Mouse (Mus musculus) telencephalon, adult 2 months (tissue): ENCODE data around the gene Obp2a.
"Not testable (repeated sequence)": the region's sequence is repeated elsewhere in the genome, so short reads cannot be mapped to it uniquely, and the experiment has no call there.

ENCODE experiments used
- DNase-seq: peaks from one replicate; pipeline ENCODE4 v3.0.0-alpha.2; 2011; ENCODE audit warnings: low read depth, low spot score

Gene Obp2a

GRCm38 (mm10) chr2:25709791-25710190 lies 9.9 kb downstream of the Obp2a start:
- not testable (repeated sequence) for DNase-seq

GRCm38 (mm10) chr2:25711641-25712040 lies 11.8 kb downstream of the Obp2a start:
- not testable (repeated sequence) for DNase-seq

GRCm38 (mm10) chr2:25717222-25717621 lies 17.4 kb downstream of the Obp2a start:
- DNase-seq, result no peak

- DNase-seq, result no peak
Measured at GRCm38 (mm10) chr2:25733199-25733930, 33.5 kb downstream of the Obp2a start.

DNA sequence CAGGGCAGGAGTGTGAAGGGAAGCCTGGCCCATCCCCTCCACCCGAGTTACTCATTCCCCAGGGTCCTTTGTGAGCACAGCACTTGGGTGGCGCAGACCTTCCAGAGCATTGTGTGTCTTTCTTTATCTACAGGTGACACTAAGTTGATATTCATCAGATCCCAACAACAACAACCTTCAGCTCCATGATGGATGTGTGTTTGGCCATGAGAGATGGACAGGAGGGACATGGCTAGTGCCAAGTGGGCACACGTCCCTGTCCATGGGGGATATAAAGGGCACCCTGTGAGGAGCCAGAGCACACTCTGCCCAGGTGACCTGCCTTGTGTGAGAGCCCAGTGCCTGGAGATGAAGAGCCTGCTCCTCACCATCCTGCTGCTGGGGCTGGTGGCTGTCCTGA lies 36.9 kb downstream of the Obp2a start, which contains the start of gene Obp2b:
Obp2b (plus strand) TSS at position 301 of the 400 bp plus-strand sequence.
- not testable (repeated sequence) for DNase-seq

DNA sequence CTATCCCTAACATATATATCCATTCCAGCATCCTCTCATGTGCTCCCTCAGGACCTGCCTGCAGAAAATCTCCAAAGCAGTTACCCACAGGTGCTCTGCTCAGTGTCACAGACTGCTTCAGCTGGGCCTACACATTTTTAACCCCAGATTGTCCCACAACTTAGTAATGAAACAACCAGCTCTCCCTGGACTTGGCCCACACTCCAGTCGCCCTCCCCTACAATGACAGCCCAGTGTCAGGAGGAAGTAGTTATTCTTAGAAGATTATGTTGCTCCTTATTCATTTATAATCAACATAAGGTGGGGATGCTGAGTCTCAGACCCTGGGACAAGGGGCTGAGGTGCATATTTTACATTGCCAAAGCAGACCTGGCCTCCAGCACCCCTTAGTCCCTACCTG lies 41.8 kb downstream of the Obp2a start:
- DNase-seq, result no peak
